Mouse (Mus musculus) hindbrain, embryonic 11.5 days (tissue): ENCODE data around the gene B3gnt4. TPM values are rescaled to one million over a fixed set of nuclear protein-coding genes. Genes with fewer than 3 reads are reported as not detected.
A peak's percentile ranks its signal among the peaks of the same experiment; 100 is the strongest.

Source experiments
- ATAC-seq: fragments of 200-750 bp; cut with Nextera tagmentation; 2 replicates; pipeline ENCODE4 v1.8.0; 2017; ENCODE audit warnings: mild to moderate bottlenecking, moderate TSS enrichment, moderate library complexity; ENCODE audit not compliant: low FRiP score
- DNase-seq: peaks from one replicate; pipeline ENCODE4 v3.0.0-alpha.2; 2015; ENCODE audit warnings: low spot score
- H3K27ac ChIP-seq: fragments of 300-500 bp; sonication (generic); 2 replicates; pipeline ENCODE4 v1.5.1; 2014; ENCODE audit warnings: mild to moderate bottlenecking, low read depth, low read length
- H3K27me3 ChIP-seq: fragments of 300-500 bp; sonication (generic); 2 replicates; pipeline ENCODE4 v1.6.1; 2014; ENCODE audit warnings: mild to moderate bottlenecking, low read length, moderate library complexity, mixed read lengths; ENCODE audit not compliant: control insufficient read depth, insufficient read depth
- H3K36me3 ChIP-seq: fragments of 300-500 bp; sonication (generic); 2 replicates; pipeline ENCODE4 v1.6.1; 2014; ENCODE audit warnings: mild to moderate bottlenecking, low read length, moderate library complexity, mixed read lengths; ENCODE audit not compliant: control insufficient read depth, insufficient read depth
- H3K4me1 ChIP-seq: fragments of 300-500 bp; sonication (generic); replicated peaks from 2 replicates; pipeline ENCODE4 v1.6.1; 2014; ENCODE audit warnings: low read length, mixed read lengths; ENCODE audit not compliant: control insufficient read depth, insufficient read depth
- H3K4me2 ChIP-seq: fragments of 300-500 bp; sonication (generic); replicated peaks from 2 replicates; pipeline ENCODE4 v1.6.1; 2014; ENCODE audit warnings: mild to moderate bottlenecking, low read depth, low read length
- H3K4me3 ChIP-seq: fragments of 300-500 bp; sonication (generic); 2 replicates; pipeline ENCODE4 v1.5.1; 2014; ENCODE audit warnings: low read depth, low read length
- H3K9ac ChIP-seq: fragments of 300-500 bp; sonication (generic); 2 replicates; pipeline ENCODE4 v1.6.1; 2014; ENCODE audit warnings: low read depth, low read length
- H3K9me3 ChIP-seq: fragments of 300-500 bp; sonication (generic); 2 replicates; pipeline ENCODE4 v1.6.1; 2016; ENCODE audit warnings: low read length; ENCODE audit not compliant: control insufficient read depth
- WGBS: fragments of 180-500 bp; shearing (Covaris S2); extraction: QIAGEN DNeasy Blood & Tissue Kit; methylation state at CpG from one replicate; pipeline ENCODE4 v1.1.7; 2014; 5-methylcytosine and 5-hydroxymethylcytosine counted together
- polyA plus RNA-seq: library from polyadenylated mRNA; unstranded; fragments of >200 nt; fragmentation: Nextera tagmentation; extraction: Ambion mirVana; gene quantifications from 2 replicates; pipeline ENCODE4 v1.2.1, GENCODE M21; 2014

Gene B3gnt4
- polyA plus RNA-seq = 1.1 and 1.5 TPM in 2 replicates

- Histone ChIP-seq H3K9ac (no peak within 1 kb of the TSS), H3K36me3 (0 out of 2 replicates have a peak, but pooled peaks cover under 1% of the 10 kb centered on the region), H3K9me3 (no peaks in the 10 kb centered on the region), H3K4me2 (peak within 1 kb of the TSS; percentile 72; the same call in 1 of the 2 replicates), H3K4me1 (no peaks in the 10 kb centered on the region), H3K27ac (no peak within 1 kb of the TSS), H3K27me3 (no peaks in the 10 kb centered on the region), H3K4me3 (no peak within 1 kb of the TSS)
- 94% methylated on average over 5 of the region's 5 CpGs for WGBS
- ATAC-seq (no peak), DNase-seq (no peak)
Measured at GRCm38 (mm10) chr5:123510160-123510559, at the start of gene B3gnt4. Gene B3gnt4, plus strand, starts transcription at chr5:123510460.

- H3K27ac ChIP-seq = no peak overlapping the region
- H3K4me3 ChIP-seq = no peak overlapping the region
- no peak for ATAC-seq
- H3K9me3 ChIP-seq = no peaks in the 10 kb centered on the region
- no peaks in the 10 kb centered on the region for H3K36me3 ChIP-seq
- no peaks in the 10 kb centered on the region for H3K4me1 ChIP-seq
- no peak overlapping the region for H3K9ac ChIP-seq
- H3K27me3 ChIP-seq = no peaks in the 10 kb centered on the region
- no peak overlapping the region for H3K4me2 ChIP-seq
- WGBS = 52% methylated on average over 5 of the region's 5 CpGs
- DNase-seq = no peak
Measured at GRCm38 (mm10) chr5:123461420-123461819, 48.8 kb upstream of the B3gnt4 start.

GRCm38 (mm10) chr5:123464638-123465037 lies 45.6 kb upstream of the B3gnt4 start:
- ATAC-seq (no peak), DNase-seq (no peak)
- Histone ChIP-seq H3K4me3 (no peak overlapping the region), H3K27ac (no peak overlapping the region), H3K27me3 (no peaks in the 10 kb centered on the region), H3K4me2 (no peak overlapping the region), H3K9me3 (no peaks in the 10 kb centered on the region), H3K9ac (no peak overlapping the region), H3K4me1 (no peaks in the 10 kb centered on the region), H3K36me3 (no peaks in the 10 kb centered on the region)
- WGBS = 88% methylated on average over 1 of the region's 1 CpGs

GRCm38 (mm10) chr5:123470784-123471400 lies 39.4 kb upstream of the B3gnt4 start:
- Histone ChIP-seq H3K36me3 (no peaks in the 10 kb centered on the region), H3K27me3 (no peaks in the 10 kb centered on the region), H3K4me3 (no peak overlapping the region), H3K9ac (no peak overlapping the region), H3K27ac (no peak overlapping the region), H3K4me2 (no peak overlapping the region), H3K9me3 (no peaks in the 10 kb centered on the region), H3K4me1 (no peaks in the 10 kb centered on the region)
- peak; percentile 9 for DNase-seq
- 56% methylated on average over 10 of the region's 10 CpGs for WGBS
- ATAC-seq = no peak

- Histone ChIP-seq H3K27ac (no peak overlapping the region), H3K9ac (no peak overlapping the region), H3K27me3 (no peaks in the 10 kb centered on the region), H3K36me3 (no peaks in the 10 kb centered on the region), H3K4me3 (no peak overlapping the region), H3K4me1 (no peaks in the 10 kb centered on the region), H3K9me3 (no peaks in the 10 kb centered on the region), H3K4me2 (no peak overlapping the region)
- ATAC-seq = no peak
- 73% methylated on average over 5 of the region's 5 CpGs for WGBS
- DNase-seq = no peak
Measured at GRCm38 (mm10) chr5:123473817-123474216, 36.4 kb upstream of the B3gnt4 start.

- H3K4me2 ChIP-seq = no peak overlapping the region
- WGBS = 85% methylated on average over 11 of the region's 11 CpGs
- no peak overlapping the region for H3K27ac ChIP-seq
- no peaks in the 10 kb centered on the region for H3K36me3 ChIP-seq
- H3K9me3 ChIP-seq = no peaks in the 10 kb centered on the region
- no peak overlapping the region for H3K9ac ChIP-seq
- 0 out of 2 replicates have a peak, but pooled peaks cover 4% of the 10 kb centered on the region for H3K4me1 ChIP-seq
- H3K4me3 ChIP-seq = no peak overlapping the region
- no peak for ATAC-seq
- no peak for DNase-seq
- H3K27me3 ChIP-seq = no peaks in the 10 kb centered on the region
Measured at GRCm38 (mm10) chr5:123487659-123488395, 22.4 kb upstream of the B3gnt4 start.

GRCm38 (mm10) chr5:123489112-123489785 lies 21.0 kb upstream of the B3gnt4 start, which contains the start of the genes Lrrc43 and Il31:
Gene Lrrc43, plus strand, starts transcription at chr5:123489305.
Gene Il31, minus strand, starts transcription at chr5:123489489.
- Histone ChIP-seq H3K9me3 (no peaks in the 10 kb centered on the region), H3K36me3 (no peaks in the 10 kb centered on the region), H3K4me1 (0 out of 2 replicates have a peak, but pooled peaks cover 4% of the 10 kb centered on the region), H3K4me2 (peak within 1 kb of the TSS; percentile 43), H3K4me3 (no peak within 1 kb of the TSS), H3K27ac (no peak within 1 kb of the TSS), H3K27me3 (no peaks in the 10 kb centered on the region), H3K9ac (no peak within 1 kb of the TSS)
- DNase-seq (peak; percentile 64), ATAC-seq (peak; percentile 60; the same call in 1 of the 2 replicates)
- WGBS = 7% methylated on average over 25 of the region's 25 CpGs

GRCm38 (mm10) chr5:123489935-123490334 lies 20.3 kb upstream of the B3gnt4 start:
- no peak overlapping the region for H3K27ac ChIP-seq
- no peaks in the 10 kb centered on the region for H3K36me3 ChIP-seq
- DNase-seq = no peak
- H3K9ac ChIP-seq = no peak overlapping the region
- H3K4me3 ChIP-seq = no peak overlapping the region
- H3K4me2 ChIP-seq = no peak overlapping the region
- 0 out of 2 replicates have a peak, but pooled peaks cover 4% of the 10 kb centered on the region for H3K4me1 ChIP-seq
- ATAC-seq = no peak
- no peaks in the 10 kb centered on the region for H3K9me3 ChIP-seq
- WGBS = 48% methylated on average over 9 of the region's 9 CpGs
- H3K27me3 ChIP-seq = no peaks in the 10 kb centered on the region
